ENCODE assay signal across 22 mouse cellular contexts in the genomic region with DNA sequence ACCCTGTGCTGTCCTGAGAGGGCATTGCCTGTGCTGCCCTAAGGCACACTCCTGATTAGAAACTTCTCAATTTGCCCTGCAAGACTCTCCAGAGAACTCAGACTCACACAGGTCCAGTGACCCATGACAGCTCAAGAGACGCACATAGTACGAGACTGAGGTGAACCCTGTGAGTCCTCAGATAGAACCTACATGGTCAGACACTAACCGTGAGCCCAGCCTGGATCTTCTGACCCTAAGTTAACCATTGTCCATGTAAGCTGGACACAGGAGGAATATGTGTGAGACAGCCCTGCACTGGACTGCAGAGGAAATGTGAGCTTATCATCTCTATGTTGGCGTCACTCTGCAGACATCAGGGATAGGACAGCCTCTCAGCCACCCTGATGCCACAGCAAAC.
DNase-seq lines count a peak whose midpoint lies in the region; ATAC-seq lines count a peak whose summit lies in the region.
"Had no signal": no experiment of that assay in that cellular context is flagged by ENCODE, and none has a peak within 500 bp of the region (broad histone marks: within the 10 kb centered on the region; RNA-seq: fewer than 3 reads in every experiment).

No protein-coding gene starts in this region.

- no peak overlapping the region for H3K4me3 ChIP-seq in embryonic facial prominence, embryonic 10.5 days
- H3K4me3 ChIP-seq in intestine, embryonic 16.5 days (ENCODE audit: low read length) = no peak overlapping the region
- H3K4me3 ChIP-seq: embryonic facial prominence, embryonic 12.5 days; heart, embryonic 15.5 days; hindbrain, embryonic 10.5 days had no signal

- no peaks in the 10 kb centered on the region for H3K27me3 ChIP-seq in embryonic facial prominence, embryonic 10.5 days (replicated peaks; ENCODE audit: low read depth, poor library complexity, severe bottlenecking)
- H3K27me3 ChIP-seq in intestine, embryonic 16.5 days (replicated peaks; ENCODE audit: control insufficient read depth, insufficient read depth, low read length) = peaks cover 2% of the 10 kb centered on the region; the same call in 1 of the 2 replicates
- H3K27me3 ChIP-seq: embryonic facial prominence, embryonic 12.5 days; heart, embryonic 15.5 days; Patski had no signal

- H3K4me2 ChIP-seq in intestine, embryonic 16.5 days (ENCODE audit: low read depth, low read length) = no peak overlapping the region
- H3K4me2 ChIP-seq: embryonic facial prominence, embryonic 12.5 days; heart, embryonic 11.5 days; heart, embryonic 15.5 days; hindbrain, embryonic 14.5 days had no signal

- no peaks in the 10 kb centered on the region for H3K36me3 ChIP-seq in embryonic facial prominence, embryonic 10.5 days (replicated peaks)
- H3K36me3 ChIP-seq in intestine, embryonic 16.5 days (ENCODE audit: control insufficient read depth, insufficient read depth, low read length) = no peaks in the 10 kb centered on the region
- H3K36me3 ChIP-seq: embryonic facial prominence, embryonic 12.5 days; heart, embryonic 15.5 days; hindbrain, embryonic 10.5 days had no signal

- peak; percentile 42 for DNase-seq in heart, adult 11 months
- DNase-seq in heart, adult 18-20 months = no peak
- peak; percentile 57 for DNase-seq in kidney, adult 9 months
- no peak for DNase-seq in kidney, adult 18-20 months
- no peak for DNase-seq in embryonic facial prominence, embryonic 10.5 days (ENCODE audit: low spot score)
- DNase-seq in kidney, postnatal 25 days = peak; percentile 5 to 46
- no peak for DNase-seq in gastrocnemius, postnatal 4 days (ENCODE audit: low spot score in 2 of 2)
- DNase-seq: adrenal gland, postnatal 14 days; cerebellum, adult 18-20 months; cerebellum, postnatal 10 days; embryo, embryonic 11 days; gastrocnemius, postnatal 14 days; heart, postnatal 14 days had no signal

- 84% methylated on average over 4 of the region's 4 CpGs for WGBS in embryonic facial prominence, embryonic 10.5 days
- WGBS in intestine, embryonic 16.5 days = 87% methylated on average over 4 of the region's 4 CpGs

- peaks cover 20% of the 10 kb centered on the region for H3K4me1 ChIP-seq in embryonic facial prominence, embryonic 10.5 days
- H3K4me1 ChIP-seq in intestine, embryonic 16.5 days (ENCODE audit: control insufficient read depth, insufficient read depth, low read length) = no peaks in the 10 kb centered on the region
- H3K4me1 ChIP-seq: heart, embryonic 15.5 days; hindbrain, embryonic 10.5 days had no signal

- H3K9ac ChIP-seq in intestine, embryonic 16.5 days (ENCODE audit: low read depth, low read length) = no peak overlapping the region
- H3K9ac ChIP-seq: embryonic facial prominence, embryonic 12.5 days; heart, embryonic 15.5 days; hindbrain, embryonic 14.5 days had no signal

- H3K9me3 ChIP-seq in embryonic facial prominence, embryonic 10.5 days = no peaks in the 10 kb centered on the region
- no peaks in the 10 kb centered on the region for H3K9me3 ChIP-seq in intestine, embryonic 16.5 days (ENCODE audit: control insufficient read depth, low read length)
- H3K9me3 ChIP-seq: embryonic facial prominence, embryonic 12.5 days; heart, embryonic 15.5 days; hindbrain, embryonic 10.5 days had no signal

- no peak for ATAC-seq in intestine, embryonic 16.5 days
- ATAC-seq: activated CD4-positive, CD25-positive, alpha-beta regulatory T cell, adult 4 months; forebrain, embryonic 16.5 days; Patski had no signal

- peak overlapping the region; percentile 48; the same call in 1 of the 2 replicates for H3K27ac ChIP-seq in embryonic facial prominence, embryonic 10.5 days (replicated peaks)
- H3K27ac ChIP-seq in intestine, embryonic 16.5 days (ENCODE audit: low read length) = no peak overlapping the region
- H3K27ac ChIP-seq: heart, embryonic 15.5 days; hindbrain, embryonic 10.5 days; hindbrain, embryonic 14.5 days had no signal

Comparison
In these comparisons a context has a peak if more than half of its experiments do, and no peak if none do; other contexts are left out.
1. DNase-seq: peak in heart, adult 11 months (single experiment), kidney, adult 9 months (single experiment) and kidney, postnatal 25 days (2 of 2); none in heart, adult 18-20 months (0 of 2), kidney, adult 18-20 months (single experiment), embryonic facial prominence, embryonic 10.5 days (single experiment) and gastrocnemius, postnatal 4 days (0 of 2).